Mouse (Mus musculus) cortical plate, adult 2 months (tissue): ENCODE measurements at regions not wholly inside any gene's neighbourhood (a gene's known extent, or its start where the extent isn't known, plus 50 kb on each side); places are given as distances from the start of the nearest gene placed in this dataset.

Experiments used
- CTCF ChIP-seq: fragments of 200-500 bp; IDR thresholded peaks from 2 replicates; pipeline ENCODE4 v1.5.1; 2011; ENCODE audit warnings: mild to moderate bottlenecking, control low read depth, low read length; ENCODE audit not compliant: insufficient read depth; ENCODE audit errors: extremely low read depth
- POLR2A ChIP-seq: fragments of 200-500 bp; IDR thresholded peaks from 2 replicates; pipeline ENCODE4 v1.6.1; 2011; ENCODE audit warnings: mild to moderate bottlenecking, low read length, control low read depth; ENCODE audit not compliant: insufficient read depth; ENCODE audit errors: extremely low read depth

DNA sequence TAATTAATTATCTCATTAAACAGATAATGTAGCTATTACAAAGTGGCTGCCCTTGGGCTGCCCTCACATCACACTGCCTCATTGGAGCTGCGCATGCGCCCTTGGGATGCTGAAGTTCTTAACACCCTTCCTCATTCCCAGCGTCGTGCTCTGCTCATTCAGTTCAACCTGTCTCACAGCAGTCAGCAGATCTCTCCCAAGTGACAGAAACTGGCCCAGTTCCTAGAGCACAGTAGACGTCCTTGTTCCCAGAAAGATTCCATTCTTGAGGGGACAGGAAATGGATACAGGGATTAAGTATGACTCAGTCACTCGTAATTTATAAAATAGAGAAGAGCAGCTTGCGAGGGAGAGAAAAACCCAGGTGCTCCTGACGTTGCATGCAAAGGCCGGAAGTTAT lies 344.7 kb downstream of the Tmem132b start:
- TF ChIP-seq CTCF (no peak), POLR2A (no peak)
